Mouse (Mus musculus) left cerebral cortex, postnatal 10 days (tissue): Measurements from ENCODE around the gene Epn2. TPM values are rescaled to one million over a fixed set of nuclear protein-coding genes. Genes with fewer than 3 reads are reported as not detected.
"Not testable (repeated sequence)": the region's sequence is repeated elsewhere in the genome, so short reads cannot be mapped to it uniquely, and the experiment has no call there.

Source experiments
- DNase-seq, 2 experiments: peaks; one replicate each; pipeline ENCODE4 v3.0.0; 2021 to 2022; ENCODE audit warnings: low spot score in 2 of 2, mixed read lengths in 1 of 2; ENCODE audit errors: extremely low spot score in 1 of 2
- intact Hi-C: fragments of 180-260 bp; cut with DNase I; formaldehyde crosslinking; loops from one replicate; pipeline ENCODE4 v1.15.1; 2025
- total RNA-seq, 2 experiments: library from RNA; stranded (reverse); gene quantifications; 2 replicates each; pipeline ENCODE4 v1.2.3; 2021

Gene Epn2
- total RNA-seq, 2 experiments from 2014 or later, result 97.6 to 99.1 TPM

- DNase-seq, result peak in 1 of 2 experiments; percentile 63
- intact Hi-C loops, result no loop called here
Observed at GRCm38 (mm10) chr11:61601465-61601864, 22.0 kb upstream of the Epn2 start.

GRCm38 (mm10) chr11:61598367-61598766 lies 18.9 kb upstream of the Epn2 start:
- intact Hi-C loops, result no loop called here
- no peak for DNase-seq

DNA sequence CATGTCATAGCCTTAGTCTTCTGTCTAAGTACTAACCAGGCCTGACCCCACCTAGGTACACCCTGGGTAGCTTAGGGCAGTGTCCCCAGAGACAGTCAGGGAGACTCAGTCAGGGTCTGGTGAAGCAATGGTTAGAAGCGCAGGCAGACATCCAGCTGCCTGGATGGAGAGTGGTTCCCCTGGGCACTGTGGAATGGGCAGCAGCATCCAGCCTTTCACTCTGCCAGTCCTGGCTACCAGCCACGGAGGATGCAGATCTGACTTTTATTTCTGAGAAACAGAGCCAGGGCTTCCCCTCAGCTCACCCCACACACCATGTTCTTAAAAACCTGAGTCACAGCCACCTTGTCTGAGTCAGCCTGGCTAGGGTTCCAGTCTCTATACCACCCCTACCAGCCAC lies 18.0 kb upstream of the Epn2 start:
- DNase-seq, result no peak
- intact Hi-C loops, result no loop called here

- intact Hi-C loops, result no loop called here
- no peak for DNase-seq
Observed at GRCm38 (mm10) chr11:61593069-61593468, 13.6 kb upstream of the Epn2 start.

DNA sequence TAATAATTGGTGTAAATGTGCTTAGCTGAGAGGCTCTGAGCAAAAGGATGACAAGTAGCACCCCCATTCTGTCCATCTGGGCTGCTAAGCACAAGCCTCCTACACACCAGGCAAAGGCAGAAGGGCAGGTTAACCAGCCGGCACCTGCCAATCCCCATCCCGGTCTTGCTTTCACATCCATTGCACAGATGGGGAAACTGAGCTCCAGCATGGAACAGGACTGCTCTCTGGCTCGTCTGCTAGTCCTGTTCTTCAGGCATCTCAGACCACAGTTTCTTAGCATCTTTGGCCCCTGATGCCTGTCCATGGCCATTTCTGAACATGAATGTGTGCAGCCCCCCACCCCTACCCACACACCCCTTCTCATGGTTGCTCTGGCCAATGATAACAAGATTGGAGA lies 12.6 kb upstream of the Epn2 start:
- DNase-seq, result no peak
- intact Hi-C loops, result no loop called here

DNA sequence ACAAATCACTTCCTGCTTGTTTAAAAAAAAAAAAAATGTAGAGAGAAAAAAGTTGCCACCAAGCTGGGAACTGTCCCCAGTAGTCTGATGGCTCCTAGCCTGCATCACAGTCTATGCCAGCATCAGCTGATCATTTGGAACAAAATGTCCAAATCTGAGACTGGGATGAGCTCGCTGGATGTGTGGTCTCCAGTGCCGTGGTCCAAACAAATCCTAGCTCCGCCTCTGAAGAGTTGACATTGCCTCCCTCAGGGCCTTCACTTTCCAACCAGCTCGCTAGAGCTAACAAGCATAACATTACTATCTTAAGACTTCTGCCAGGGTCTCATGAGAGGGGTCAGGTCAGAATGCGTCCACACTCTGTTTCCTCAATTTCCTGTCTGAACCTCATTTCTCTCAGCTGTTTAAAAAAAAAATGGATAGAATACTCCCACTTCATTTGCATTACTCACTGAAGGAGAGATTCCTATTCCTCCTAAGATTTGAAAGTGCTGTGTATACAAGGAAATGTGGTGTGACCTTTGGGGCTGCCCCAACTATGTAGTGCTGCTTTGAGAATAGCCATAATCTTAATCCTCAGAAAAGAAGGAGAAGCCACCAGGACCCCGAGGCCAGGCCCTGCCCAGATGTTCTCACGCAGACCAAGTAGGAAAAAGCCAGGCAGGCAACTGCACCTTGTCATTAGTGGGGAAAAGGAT lies 11.2 kb upstream of the Epn2 start:
- intact Hi-C loops, result no loop called here
- DNase-seq, result no peak

DNA sequence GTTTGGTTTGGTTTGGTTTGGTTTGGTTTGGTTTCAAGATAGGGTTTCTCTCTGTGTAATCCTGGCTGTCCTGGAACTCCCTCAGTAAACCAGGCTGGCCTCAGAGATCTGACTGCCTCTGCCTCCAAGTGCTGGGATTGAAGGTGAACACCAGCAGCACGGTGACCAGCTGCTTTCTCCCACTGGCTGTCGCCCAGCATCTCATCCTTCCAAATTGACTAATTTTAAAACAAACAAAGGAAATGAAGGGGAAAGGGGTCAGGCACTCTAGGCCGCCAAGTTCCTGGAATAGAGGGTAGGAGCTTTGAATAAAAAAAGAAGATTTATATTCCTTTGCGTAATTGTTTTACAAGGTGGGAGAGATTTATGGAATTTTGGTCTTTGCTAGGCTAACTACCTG lies 5.9 kb upstream of the Epn2 start:
- intact Hi-C loops, result no loop called here

DNA sequence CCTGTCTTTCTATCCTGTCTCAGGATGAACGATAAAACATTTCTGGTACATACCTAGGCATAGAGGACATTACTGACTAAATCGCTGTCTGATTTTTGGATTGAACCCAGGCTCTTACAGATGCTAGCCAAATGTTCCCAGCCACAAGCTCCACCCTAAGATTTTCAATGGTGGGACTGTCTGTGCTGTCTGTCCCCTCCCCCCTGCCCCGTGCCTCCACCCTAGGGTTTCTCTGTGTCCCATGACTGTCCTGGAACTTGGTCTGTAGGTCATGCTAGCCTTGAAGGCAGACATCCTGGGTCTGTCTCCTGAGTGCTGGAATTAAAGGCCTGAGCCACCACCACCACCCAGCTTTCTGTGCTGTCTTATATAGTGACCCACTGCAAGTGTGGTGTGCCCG lies 5.3 kb upstream of the Epn2 start:
- intact Hi-C loops, result no loop called here
- DNase-seq, result no peak

More for the DNA sequence above, 5.9 kb upstream of the Epn2 start:
- DNase-seq, result no peak

- no peak for DNase-seq
Observed at GRCm38 (mm10) chr11:61584096-61584495, 4.6 kb upstream of the Epn2 start.

DNA sequence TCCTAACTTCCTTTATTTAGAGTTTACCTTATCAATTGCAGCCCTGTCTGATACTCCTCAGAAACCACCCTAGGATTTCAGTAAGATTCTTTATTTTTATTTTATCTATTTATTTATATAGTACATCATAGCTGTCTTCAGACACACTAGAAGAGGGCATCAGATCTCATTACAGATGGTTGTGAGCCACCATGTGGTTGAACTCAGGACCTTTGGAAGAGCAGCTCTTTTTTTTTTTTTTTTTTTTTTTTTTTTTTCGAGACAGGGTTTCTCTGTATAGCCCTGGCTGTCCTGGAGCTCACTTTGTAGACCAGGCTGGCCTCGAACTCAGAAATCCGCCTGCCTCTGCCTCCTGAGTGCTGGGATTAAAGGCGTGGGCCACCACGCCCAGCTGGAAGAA lies 3.3 kb upstream of the Epn2 start:
- DNase-seq, intact Hi-C loops: not testable (repeated sequence)

More at GRCm38 (mm10) chr11:61584096-61584495, 4.6 kb upstream of the Epn2 start:
- intact Hi-C loops, result no loop called here

- no peak for DNase-seq
- intact Hi-C loops, result loop anchor here (2.0 to 5.0 kb wide), 3 partner anchors 37 to 68 kb away; no protein-coding TSS in a partner anchor
Observed at GRCm38 (mm10) chr11:61579878-61580381, 443 bp upstream of the Epn2 start.

- intact Hi-C loops, result loop anchor here (2.0 to 5.0 kb wide), 3 partner anchors 39 to 66 kb away; no protein-coding TSS in a partner anchor
- DNase-seq, result no peak
Observed at GRCm38 (mm10) chr11:61578541-61578982, 925 bp downstream of the Epn2 start.

DNA sequence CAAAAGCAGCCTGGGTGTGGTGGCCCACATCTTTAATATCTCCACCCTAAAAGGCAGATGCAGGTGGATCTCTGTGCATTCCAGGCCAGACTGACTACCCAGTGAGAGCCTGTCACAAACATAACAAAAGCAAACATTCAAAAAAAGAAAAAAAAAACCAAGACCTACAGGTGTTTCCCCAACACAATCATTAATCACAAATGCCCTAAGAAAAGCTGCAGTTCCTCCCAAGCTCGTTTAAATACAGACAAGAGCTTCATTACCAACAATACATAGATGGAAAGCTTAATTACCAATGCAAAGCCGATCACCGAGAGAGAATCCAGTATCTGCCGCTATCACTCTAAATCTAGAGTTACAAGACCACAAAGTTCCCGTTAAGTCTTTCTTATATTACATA lies 1.5 kb downstream of the Epn2 start:
- intact Hi-C loops, result loop anchor here (2.0 to 5.0 kb wide), 3 partner anchors 39 to 66 kb away; no protein-coding TSS in a partner anchor
- DNase-seq, result no peak

DNA sequence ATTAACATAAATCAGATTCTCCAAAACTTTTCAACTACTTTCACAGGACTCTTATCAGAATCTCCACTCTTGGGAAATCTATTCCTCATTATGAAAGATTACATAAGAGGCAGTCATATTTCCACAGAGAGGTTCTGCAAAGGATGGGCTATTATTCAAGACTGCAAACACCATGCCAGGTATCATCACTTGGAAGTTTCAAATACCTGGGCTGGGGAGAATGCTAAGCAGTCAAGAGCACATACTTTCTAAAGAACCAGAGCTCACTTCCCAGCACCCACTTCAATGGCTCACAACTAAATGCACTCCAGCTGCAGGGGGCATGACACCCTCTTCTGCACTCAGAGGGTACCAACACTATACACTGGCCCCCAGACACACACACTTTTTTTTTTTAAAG lies 2.1 kb downstream of the Epn2 start:
- intact Hi-C loops, result loop anchor here (5.0 kb wide), 2 partner anchors 40 to 65 kb away; no protein-coding TSS in a partner anchor

GRCm38 (mm10) chr11:61573266-61573665 lies 6.2 kb downstream of the Epn2 start:
- DNase-seq, result peak in 1 of 2 experiments; percentile 32
- intact Hi-C loops, result no loop called here

More for the DNA sequence above, 2.1 kb downstream of the Epn2 start:
- no peak for DNase-seq

GRCm38 (mm10) chr11:61571225-61571624 lies 8.3 kb downstream of the Epn2 start:
- intact Hi-C loops, result no loop called here
- DNase-seq, result no peak

- DNase-seq, result no peak
- intact Hi-C loops, result no loop called here
Observed at GRCm38 (mm10) chr11:61569671-61570070, 9.8 kb downstream of the Epn2 start.

- DNase-seq, result peak; percentile 30 to 63
- intact Hi-C loops, result no loop called here
Observed at GRCm38 (mm10) chr11:61564566-61564965, 14.9 kb downstream of the Epn2 start.

DNA sequence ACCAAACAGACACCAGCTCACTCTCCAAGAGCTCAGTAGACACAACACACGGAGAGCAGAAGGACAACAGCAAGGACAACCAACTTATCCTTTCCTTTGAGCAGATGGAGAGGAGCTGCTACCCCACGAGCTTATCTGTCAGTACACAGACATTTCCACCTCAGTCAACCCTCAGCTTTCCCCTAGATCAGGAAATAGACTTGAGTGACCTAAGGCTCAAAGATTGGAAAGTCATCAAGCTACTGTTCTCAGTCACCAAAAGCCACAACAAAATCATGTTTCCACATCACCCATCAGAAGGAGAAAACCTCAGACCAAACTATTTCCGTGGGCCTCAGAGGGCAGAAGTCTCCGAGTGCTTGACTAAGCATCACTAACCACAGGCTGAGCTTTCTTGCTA lies 15.5 kb downstream of the Epn2 start:
- no peak for DNase-seq
- intact Hi-C loops, result no loop called here

- no peak for DNase-seq
- intact Hi-C loops, result no loop called here
Observed at GRCm38 (mm10) chr11:61562421-61562820, 17.1 kb downstream of the Epn2 start.
